Mouse (Mus musculus) testis, adult 2 months (tissue): ENCODE results near the gene Nup93.

Experiments
- CTCF ChIP-seq: fragments of 200-500 bp; IDR thresholded peaks from 2 replicates; pipeline ENCODE4 v1.5.1; 2012; ENCODE audit warnings: low read depth, mild to moderate bottlenecking, inconsistent platforms, low read length, moderate library complexity; ENCODE audit not compliant: control insufficient read depth, insufficient read depth, insufficient replicate concordance
- POLR2A ChIP-seq: fragments of 200-500 bp; IDR thresholded peaks from 2 replicates; pipeline ENCODE4 v1.6.1; 2012; ENCODE audit warnings: low read depth, mild to moderate bottlenecking, inconsistent platforms, low read length, moderate library complexity; ENCODE audit not compliant: control insufficient read depth

DNA sequence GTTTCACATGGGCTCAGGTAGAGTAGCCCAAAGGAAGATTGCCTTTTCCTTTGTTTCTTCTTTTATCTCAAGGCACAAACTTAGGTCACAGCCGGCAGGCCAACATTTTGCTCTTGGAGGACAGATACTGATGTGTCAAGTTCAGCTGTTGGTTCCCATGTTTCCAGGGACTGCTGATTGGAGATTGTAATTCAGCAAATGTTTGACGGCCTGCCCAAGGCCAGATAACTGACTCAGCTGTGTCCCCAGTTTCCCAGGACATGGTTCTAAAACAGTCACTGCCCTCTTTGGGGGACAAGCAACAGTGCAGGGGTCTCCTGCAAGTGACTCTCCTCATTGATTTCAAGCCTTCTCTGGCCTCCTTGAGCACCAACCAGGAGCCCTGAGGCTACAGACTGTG is 105.7 kb downstream of the Nup93 start:
- TF ChIP-seq CTCF (no peak), POLR2A (no peak)
